Mouse (Mus musculus) G1E (cell line): ENCODE measurements around the gene Ccdc146.

Experiments
- CTCF ChIP-seq: IDR thresholded peaks from 2 replicates; pipeline ENCODE4 v1.5.1; 2012; ENCODE audit warnings: low read depth, low read length, inconsistent platforms, mixed read lengths
- GATA1 ChIP-seq: IDR thresholded peaks from 2 replicates; pipeline ENCODE4 v1.6.1; 2012; ENCODE audit warnings: borderline replicate concordance, low read length, inconsistent platforms, mixed read lengths
- TAL1 ChIP-seq: conservative IDR thresholded peaks from 2 replicates; pipeline ENCODE4 v1.6.1; 2012; ENCODE audit warnings: low read depth, low read length, inconsistent platforms, mixed read lengths

DNA sequence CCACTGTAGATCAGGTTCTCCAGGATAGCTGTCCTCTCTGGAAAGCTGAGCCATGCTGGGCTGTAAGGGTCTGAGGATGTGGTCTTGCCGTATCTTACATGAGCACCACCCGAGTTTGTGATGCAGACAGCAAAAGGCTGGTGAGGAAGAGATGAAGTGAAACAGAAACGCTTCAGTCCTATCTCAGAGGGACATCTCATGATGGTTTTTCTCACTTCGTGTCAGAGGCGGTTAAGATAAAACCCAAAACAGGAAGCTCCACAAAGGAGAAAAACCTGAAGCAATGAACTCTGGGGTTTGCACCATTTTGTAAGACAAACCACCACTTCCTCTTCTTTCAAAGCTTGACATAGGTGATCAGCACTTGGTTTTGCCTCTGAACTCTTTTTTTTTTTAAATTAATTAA, 13.2 kb downstream of the Ccdc146 start:
- TF ChIP-seq TAL1 (0 out of 2 replicates have a peak, but pooled peaks have one; percentile 11), CTCF (no peak), GATA1 (no peak)
